Mouse (Mus musculus): ENCODE results near the gene Atxn10. TPM values are rescaled to one million over a fixed set of nuclear protein-coding genes. Genes with fewer than 3 reads are reported as not detected.

Atxn10 gene
- total RNA-seq, 4 experiments from 2014 or later, result 131 to 142 (median 137) TPM

- no peak for DNase-seq
Measured at GRCm38 (mm10) chr15:85334234-85334633, 1.8 kb upstream of the Atxn10 start.

DNA sequence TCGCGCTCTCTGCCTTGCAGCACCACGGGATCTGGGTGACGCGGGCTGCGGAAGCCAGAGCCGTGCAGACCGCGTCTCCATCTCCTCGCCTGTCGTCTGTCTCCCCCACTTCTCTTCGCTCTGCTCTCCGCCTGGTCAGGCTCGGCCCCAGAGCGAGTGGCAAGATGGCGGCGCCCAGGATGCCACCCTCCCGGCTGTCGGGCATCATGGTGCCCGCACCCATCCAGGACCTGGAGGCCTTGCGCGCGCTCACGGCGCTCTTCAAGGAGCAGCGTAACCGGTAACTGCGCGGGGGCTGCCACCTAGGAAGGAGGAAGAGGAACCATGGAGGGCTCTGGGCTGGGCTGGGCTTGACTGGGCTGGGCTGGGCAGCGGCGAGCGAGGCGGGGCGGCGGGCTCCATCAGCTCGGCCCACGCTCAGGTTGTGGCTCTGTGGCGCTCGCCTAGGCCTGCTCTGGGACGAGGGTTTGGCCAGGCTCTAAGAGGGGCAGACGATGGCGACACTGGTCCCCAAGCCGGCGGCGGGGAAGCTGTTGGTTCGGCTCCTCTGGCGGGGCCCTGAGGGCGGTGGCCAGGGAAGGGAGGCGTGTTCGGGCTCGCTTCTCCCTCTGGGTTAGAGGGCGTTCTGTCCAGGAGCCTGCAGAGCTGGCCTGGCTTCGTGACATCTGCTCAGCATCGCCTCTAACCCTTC, 401 bp downstream of the Atxn10 start:
- peak; percentile 57 for DNase-seq

GRCm38 (mm10) chr15:85337219-85337618, 1.2 kb downstream of the Atxn10 start:
- no peak for DNase-seq

DNA sequence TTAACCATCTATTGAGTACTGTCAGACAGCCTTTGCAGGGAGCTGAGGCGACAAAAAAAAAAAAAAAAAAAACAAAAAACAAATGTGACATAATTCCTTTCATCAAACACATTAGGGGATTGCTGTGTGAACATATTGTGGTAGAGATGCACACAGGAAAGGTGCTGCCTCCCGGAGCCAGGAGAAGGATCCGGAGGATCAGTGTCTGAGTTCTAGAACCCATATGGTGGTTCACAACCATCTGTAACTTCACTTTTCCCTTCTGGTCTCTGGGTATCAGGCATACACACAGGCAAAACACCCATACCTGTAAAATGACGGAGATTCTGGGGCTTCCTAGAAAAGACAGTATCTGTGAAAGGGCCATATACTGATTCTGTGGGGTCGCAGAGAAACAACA, 1.9 kb downstream of the Atxn10 start:
- no peak for DNase-seq

- no peak for DNase-seq
Measured at GRCm38 (mm10) chr15:85342246-85342645, 6.2 kb downstream of the Atxn10 start.

- DNase-seq, result no peak
Measured at GRCm38 (mm10) chr15:85344673-85345072, 8.6 kb downstream of the Atxn10 start.

DNA sequence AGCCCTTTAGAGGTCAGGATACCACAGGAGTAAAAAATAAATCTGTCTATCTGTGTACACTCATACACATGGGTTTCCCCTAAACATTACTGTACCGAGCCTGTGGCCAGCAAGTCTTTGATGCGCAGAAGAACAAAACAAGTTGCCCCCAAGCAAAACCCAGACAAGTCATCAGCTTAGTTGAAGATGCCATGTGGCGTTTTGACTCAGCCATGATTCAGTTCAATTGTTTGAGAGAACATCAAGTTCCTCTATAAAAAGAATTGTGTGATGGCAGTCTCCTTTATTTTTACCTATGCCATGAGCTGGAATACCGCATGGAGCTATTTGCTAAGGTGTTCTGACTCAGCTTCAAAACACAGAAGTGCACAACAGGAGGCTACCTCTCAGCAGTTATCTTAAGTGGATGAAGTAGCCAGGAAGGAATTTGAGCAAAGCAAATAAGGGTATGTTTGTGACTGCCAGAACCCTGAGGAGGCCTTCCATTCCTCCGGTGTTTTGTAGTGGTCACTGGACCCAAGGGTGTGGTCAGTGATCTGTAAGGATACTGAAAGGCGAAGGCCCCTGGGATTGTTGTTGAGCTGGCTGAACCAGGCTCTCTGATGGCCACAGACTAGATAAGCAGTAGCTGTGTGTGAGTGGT, 11.1 kb downstream of the Atxn10 start:
- no peak for DNase-seq

DNA sequence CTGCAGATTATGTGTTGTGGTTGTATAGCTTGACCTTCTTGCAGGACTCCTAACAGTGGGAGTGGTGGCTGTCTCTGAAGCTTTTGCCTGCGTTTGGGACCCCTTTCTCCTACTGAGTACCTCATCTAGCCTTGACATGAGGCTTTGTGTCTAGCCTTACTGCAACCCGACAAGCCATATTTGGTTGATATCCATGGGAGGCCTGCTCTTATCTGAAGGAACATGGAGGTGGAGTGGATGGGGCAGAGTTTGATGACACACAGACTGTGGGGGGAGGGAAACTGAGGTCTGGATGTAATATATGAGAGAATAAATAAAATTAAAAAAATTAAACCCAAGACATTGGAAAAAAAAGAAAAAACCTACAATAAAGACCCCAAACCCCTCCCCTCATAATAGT, 14.1 kb downstream of the Atxn10 start:
- no peak for DNase-seq

DNA sequence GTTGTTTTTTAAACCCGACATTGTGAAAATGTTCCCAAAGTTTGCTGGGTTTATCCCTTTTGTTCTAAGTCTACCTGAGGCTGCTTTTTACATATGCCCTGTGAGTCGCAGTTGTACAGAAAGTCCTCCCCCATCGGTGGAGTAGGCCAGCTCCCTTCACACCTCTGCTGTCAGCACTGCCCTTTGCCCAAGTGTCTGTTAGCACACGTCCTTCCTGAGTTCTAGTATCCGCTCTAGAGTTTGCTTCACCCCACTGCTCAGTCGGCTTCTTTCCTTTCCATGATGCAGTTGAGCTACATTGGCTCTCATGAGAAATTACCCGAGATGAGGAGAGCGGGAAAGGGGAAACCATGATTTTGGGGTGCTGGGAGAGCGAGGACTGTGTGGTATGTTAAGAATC, 18.0 kb downstream of the Atxn10 start:
- no peak for DNase-seq

- DNase-seq, result no peak
Measured at GRCm38 (mm10) chr15:85356112-85356511, 20.1 kb downstream of the Atxn10 start.

GRCm38 (mm10) chr15:85357465-85358225, 21.6 kb downstream of the Atxn10 start:
- no peak for DNase-seq

DNA sequence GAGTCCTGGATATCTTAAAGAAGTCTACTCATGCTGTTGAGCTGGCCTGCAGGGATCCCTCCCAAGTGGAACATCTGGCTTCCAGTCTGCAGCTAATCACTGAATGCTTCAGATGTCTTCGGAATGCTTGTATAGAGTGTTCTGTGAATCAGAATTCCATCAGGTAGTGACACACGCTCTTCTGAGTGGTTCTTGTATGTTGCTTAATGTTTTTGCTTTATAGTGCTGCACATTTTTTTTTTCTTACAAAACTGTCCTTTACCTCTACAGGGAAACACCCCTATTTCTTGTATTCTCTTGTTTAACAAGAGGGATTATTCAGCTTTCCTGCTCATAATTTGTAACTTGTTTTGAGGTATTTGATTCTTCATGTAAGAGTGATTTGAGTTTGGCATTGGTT, 23.4 kb downstream of the Atxn10 start:
- no peak for DNase-seq

GRCm38 (mm10) chr15:85359901-85360300, 23.9 kb downstream of the Atxn10 start:
- DNase-seq, result no peak

DNA sequence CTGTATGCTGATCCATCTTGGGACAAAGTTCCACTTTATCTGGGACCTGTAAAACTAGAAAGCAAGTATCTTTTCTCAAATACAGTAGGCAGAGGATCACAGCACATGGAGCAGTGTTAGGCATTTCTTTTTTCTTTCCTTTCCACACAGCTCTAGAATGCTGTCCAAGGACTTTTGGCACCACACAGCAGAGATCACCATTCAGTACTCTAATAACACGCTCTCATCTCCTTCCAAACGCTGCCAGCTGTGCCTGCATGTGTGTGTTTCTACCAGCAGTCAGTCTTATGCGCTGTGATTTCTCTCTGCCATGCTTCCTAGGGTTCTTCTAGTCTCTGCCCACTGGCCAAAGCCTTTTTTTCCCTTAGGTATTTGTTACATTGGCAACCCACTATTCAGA, 28.3 kb downstream of the Atxn10 start:
- DNase-seq, result no peak

DNA sequence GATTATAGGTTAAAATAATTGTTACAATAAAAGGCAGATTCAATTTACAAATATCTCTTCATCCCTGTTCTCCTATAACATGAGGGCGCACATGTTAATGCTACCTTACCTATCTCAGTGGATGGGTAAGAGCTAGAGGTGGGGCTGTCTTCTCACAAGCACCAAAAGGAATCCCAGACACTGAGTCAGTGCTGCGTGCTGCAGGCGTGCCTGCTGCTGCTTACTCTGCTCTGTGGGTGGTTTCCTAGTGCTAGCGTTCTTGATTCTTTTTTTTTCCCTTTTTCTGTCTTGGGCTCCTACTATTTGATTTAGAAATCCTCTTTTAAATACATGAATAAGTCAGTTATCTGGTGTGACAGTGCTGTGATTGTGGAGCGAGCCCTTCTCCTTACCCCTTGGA, 30.9 kb downstream of the Atxn10 start:
- DNase-seq, result no peak

DNA sequence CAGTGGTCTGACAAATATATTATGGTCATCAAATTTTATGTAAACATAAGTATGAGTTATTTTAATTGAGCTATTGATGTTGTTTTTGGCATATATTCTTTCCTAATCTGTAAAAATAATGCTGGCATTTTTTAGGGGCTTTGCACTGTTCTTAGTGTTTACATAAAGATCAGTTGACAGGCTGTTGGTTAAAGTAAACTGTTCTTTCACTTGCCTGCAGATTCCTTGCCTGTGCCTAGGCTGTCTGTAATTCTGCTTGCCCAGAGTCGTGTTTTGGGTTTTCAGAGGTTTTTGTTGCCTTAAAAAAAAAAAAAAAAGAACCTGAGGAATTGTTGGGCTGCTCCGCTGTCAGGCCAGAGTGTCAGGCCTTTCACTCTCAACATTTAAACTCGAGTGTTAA, 33.7 kb downstream of the Atxn10 start:
- no peak for DNase-seq

- DNase-seq, result no peak
Measured at GRCm38 (mm10) chr15:85373125-85373524, 37.1 kb downstream of the Atxn10 start.

DNA sequence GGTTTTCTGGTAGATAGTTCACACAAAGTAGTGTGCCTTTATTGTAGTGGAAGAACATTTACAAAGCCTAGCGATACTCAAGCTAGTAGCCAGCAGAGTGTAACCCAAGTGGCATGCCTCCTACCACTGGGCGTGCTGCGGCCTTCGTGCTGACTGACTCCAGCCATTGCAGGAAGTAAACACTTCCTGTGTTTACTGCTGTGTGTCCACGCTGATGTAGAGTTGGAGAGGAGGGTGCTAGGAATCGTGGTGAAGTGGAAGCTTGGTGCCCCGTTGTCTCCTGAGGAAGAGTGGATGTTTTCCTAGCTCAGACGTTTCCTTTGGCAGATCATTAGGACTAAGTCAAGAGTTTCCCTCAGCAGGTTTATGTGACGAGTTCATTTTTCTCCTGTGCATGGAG, 47.4 kb downstream of the Atxn10 start:
- DNase-seq, result no peak

GRCm38 (mm10) chr15:85388696-85389095, 52.7 kb downstream of the Atxn10 start:
- no peak for DNase-seq

DNA sequence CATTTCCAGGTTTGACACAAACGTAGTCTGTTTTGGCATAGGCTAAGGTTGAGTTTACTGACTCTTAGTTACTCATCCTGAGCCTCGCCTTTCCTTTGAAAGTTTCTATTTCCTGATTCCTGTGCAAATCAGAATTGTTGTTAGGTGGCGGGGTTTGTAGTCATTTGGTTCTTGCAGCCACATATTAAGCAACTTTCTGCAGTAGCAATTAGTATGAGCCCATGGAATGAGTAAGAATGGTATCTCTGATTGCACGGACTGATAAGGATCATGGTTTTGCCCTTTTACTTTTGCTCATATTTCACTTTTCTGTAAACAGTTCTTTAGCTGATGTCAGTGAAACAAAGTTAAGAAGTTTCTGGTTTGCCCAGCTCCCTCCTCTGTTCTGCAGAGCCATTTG, 53.9 kb downstream of the Atxn10 start:
- no peak for DNase-seq

DNA sequence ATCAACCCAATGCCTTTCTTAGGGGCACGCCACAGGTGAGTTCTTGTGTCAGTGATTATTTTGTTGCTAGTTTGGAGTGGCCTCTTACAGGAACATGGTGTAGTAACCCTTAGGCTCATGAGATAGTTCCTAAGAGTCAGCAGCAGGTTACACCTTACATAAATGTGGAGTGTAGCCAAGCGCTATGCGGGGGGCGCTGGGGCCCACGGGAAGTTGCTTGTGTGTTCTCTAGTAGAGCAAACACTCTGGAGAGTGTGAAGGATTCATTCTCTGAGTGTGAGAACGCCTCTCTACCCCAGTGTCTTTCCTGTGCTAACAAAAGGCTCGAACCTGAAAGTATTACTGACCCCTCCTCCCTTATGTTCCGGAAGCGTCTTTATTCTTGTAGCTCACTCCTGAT, 59.3 kb downstream of the Atxn10 start:
- DNase-seq, result no peak

- no peak for DNase-seq
Measured at GRCm38 (mm10) chr15:85401926-85402325, 65.9 kb downstream of the Atxn10 start.

DNA sequence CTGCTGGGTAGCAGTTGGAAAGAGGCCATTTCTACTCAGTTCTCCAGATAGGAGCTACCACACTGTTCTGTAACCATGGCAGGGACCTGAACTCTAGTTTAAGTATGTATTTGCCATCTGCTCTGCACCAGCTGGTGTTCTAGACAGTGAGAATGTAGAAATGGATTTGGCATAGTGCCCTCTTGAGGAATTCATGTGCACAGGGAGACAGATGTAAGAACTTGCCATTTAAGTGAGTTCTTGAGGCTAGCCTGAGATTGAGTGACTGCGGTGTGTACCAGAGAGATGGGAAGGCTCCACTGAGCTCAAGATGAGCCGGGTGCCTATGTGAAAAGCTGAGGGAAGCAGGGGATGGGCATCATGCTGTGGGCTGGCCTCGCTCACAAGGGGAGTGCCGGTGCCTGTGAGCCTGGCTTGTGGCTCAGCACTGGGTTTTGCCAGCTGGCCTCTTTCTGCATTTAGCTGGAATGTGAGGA, 67.2 kb downstream of the Atxn10 start:
- DNase-seq, result no peak

DNA sequence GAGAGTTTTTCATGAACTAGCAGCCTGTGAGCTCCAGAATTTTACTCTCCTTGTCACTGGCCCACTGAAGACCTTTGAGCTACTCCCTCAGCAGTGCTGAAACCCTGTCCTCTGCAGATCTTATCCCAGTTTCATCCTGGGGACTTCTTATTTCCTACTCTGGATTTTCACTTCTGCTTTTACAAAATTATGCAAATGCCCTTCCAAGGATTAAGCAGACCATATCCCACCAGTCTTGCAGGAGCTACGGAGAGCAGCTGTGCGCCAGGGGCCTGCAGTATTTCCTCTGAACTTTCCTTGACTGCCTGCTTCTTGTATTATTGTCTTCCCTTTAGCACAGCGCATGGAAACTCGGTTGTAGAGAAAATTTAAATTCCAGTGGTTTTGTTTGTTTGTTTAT, 68.7 kb downstream of the Atxn10 start:
- no peak for DNase-seq

Measured in adrenal gland, adult 8-10 months (tissue).